8 mouse cellular contexts compared by ENCODE assay signal in genomic region chr10:70097291-70097901, GRCm38 (mm10). TPM values are rescaled to one million over a fixed set of nuclear protein-coding genes. Genes with fewer than 3 reads are reported as not detected.
A peak's percentile ranks its signal among the peaks of the same experiment; 100 is the strongest.
DNase-seq lines count a peak whose midpoint lies in the region; ATAC-seq and TF ChIP-seq lines count a peak whose summit lies in the region.

No protein-coding gene starts in this region.

- peak overlapping the region; percentile 74 for H3K9ac ChIP-seq in forebrain, postnatal 0 days
- H3K9ac ChIP-seq in intestine, embryonic 16.5 days (ENCODE audit: low read depth, low read length) = peak overlapping the region; percentile 96
- H3K9ac ChIP-seq in liver, embryonic 13.5 days = peak overlapping the region; percentile 94

- H3K27ac ChIP-seq in bone marrow, adult 2 months (ENCODE audit: control insufficient read depth, insufficient read depth, low read depth, low read length, poor library complexity) = peak overlapping the region; percentile 47
- H3K27ac ChIP-seq in forebrain, postnatal 0 days (ENCODE audit: low read depth, low read length) = peak overlapping the region; percentile 86
- peak overlapping the region; percentile 89 for H3K27ac ChIP-seq in intestine, embryonic 16.5 days (ENCODE audit: low read length)
- H3K27ac ChIP-seq in liver, embryonic 13.5 days = peak overlapping the region; percentile 88

- no peak for TF ChIP-seq CTCF in bone marrow, adult 2 months (IDR thresholded peaks at IDR 0.05; ENCODE audit: control insufficient read depth, insufficient read depth, low read length)
- TF ChIP-seq CTCF in forebrain, postnatal 0 days (IDR thresholded peaks at IDR 0.05; ENCODE audit: low read depth) = 0 out of 2 replicates have a peak, but pooled peaks have one; percentile 8

- H3K4me1 ChIP-seq in bone marrow, adult 2 months (ENCODE audit: control insufficient read depth, insufficient read depth, low read length) = peaks cover 3% of the 10 kb centered on the region
- peaks cover 12% of the 10 kb centered on the region; the same call in 1 of the 2 replicates for H3K4me1 ChIP-seq in forebrain, postnatal 0 days (ENCODE audit: insufficient read depth)
- peaks cover 18% of the 10 kb centered on the region for H3K4me1 ChIP-seq in intestine, embryonic 16.5 days (ENCODE audit: control insufficient read depth, insufficient read depth, low read length)
- peaks cover 57% of the 10 kb centered on the region for H3K4me1 ChIP-seq in liver, embryonic 13.5 days (replicated peaks)

- peak; percentile 20 to 39 for DNase-seq in layer of hippocampus, adult 18-20 months (ENCODE audit: low spot score in 2 of 2)
- DNase-seq in layer of hippocampus, adult 9-11 months = no peak
- peak; percentile 32 for DNase-seq in forebrain, postnatal 0 days
- peak; percentile 26 for DNase-seq in liver, embryonic 13.5 days
- peak; percentile 21 for DNase-seq in ovary, adult 18-20 months (ENCODE audit: low spot score)

- peak overlapping the region; percentile 81 for H3K4me3 ChIP-seq in bone marrow, adult 2 months (replicated peaks; ENCODE audit: control insufficient read depth, low read depth, low read length)
- H3K4me3 ChIP-seq in forebrain, postnatal 0 days (ENCODE audit: low read depth, low read length) = peak overlapping the region; percentile 74
- H3K4me3 ChIP-seq in intestine, embryonic 16.5 days (ENCODE audit: low read length) = peak overlapping the region; percentile 95
- peak overlapping the region; percentile 95 for H3K4me3 ChIP-seq in liver, embryonic 13.5 days (replicated peaks)

- ATAC-seq in forebrain, postnatal 0 days = peak; percentile 14
- ATAC-seq in intestine, embryonic 16.5 days = peak; percentile 21
- ATAC-seq in liver, embryonic 13.5 days (ENCODE audit: low read depth) = peak; percentile 30
- no peak for ATAC-seq in monocyte, adult 5-6 weeks (replicated peaks; ENCODE audit: insufficient number of reproducible peaks, low FRiP score, low TSS enrichment, poor library complexity, severe bottlenecking)

- H3K36me3 ChIP-seq in forebrain, postnatal 0 days (ENCODE audit: insufficient read depth) = no peaks in the 10 kb centered on the region
- no peaks in the 10 kb centered on the region; the same call in 1 of the 2 replicates for H3K36me3 ChIP-seq in intestine, embryonic 16.5 days (ENCODE audit: control insufficient read depth, insufficient read depth, low read length)
- H3K36me3 ChIP-seq in liver, embryonic 13.5 days = peaks cover 23% of the 10 kb centered on the region

- no peaks in the 10 kb centered on the region for H3K27me3 ChIP-seq in forebrain, postnatal 0 days (ENCODE audit: insufficient read depth, low read length)
- H3K27me3 ChIP-seq in intestine, embryonic 16.5 days (replicated peaks; ENCODE audit: control insufficient read depth, insufficient read depth, low read length) = no peaks in the 10 kb centered on the region
- no peaks in the 10 kb centered on the region for H3K27me3 ChIP-seq in liver, embryonic 13.5 days

- no peaks in the 10 kb centered on the region for H3K9me3 ChIP-seq in forebrain, postnatal 0 days (ENCODE audit: low read length)
- H3K9me3 ChIP-seq in intestine, embryonic 16.5 days (ENCODE audit: control insufficient read depth, low read length) = 0 out of 2 replicates have a peak, but pooled peaks cover 6% of the 10 kb centered on the region
- H3K9me3 ChIP-seq in liver, embryonic 13.5 days (replicated peaks) = no peaks in the 10 kb centered on the region

- no peak for TF ChIP-seq POLR2A in bone marrow, adult 2 months (IDR thresholded peaks at IDR 0.05; ENCODE audit: borderline replicate concordance, control insufficient read depth, low read depth, low read length)

- under 1% methylated on average over 51 of the region's 58 CpGs for WGBS in bone marrow, adult 2 months
- 1% methylated on average over 48 of the region's 58 CpGs for WGBS in forebrain, postnatal 0 days
- WGBS in intestine, embryonic 16.5 days = under 1% methylated on average over 54 of the region's 58 CpGs
- WGBS in liver, embryonic 13.5 days (ENCODE audit: insufficient replicate concordance) = under 1% methylated on average over 33 of the region's 58 CpGs

- peak overlapping the region; percentile 90 for H3K4me2 ChIP-seq in forebrain, postnatal 0 days (ENCODE audit: low read depth)
- peak overlapping the region; percentile 91 for H3K4me2 ChIP-seq in intestine, embryonic 16.5 days (ENCODE audit: low read depth, low read length)
- peak overlapping the region; percentile 98 for H3K4me2 ChIP-seq in liver, embryonic 13.5 days

RNA-seq across cellular contexts. Expression of gene Ccdc6, which starts 0.5 kb away (rescaled TPM):
- total RNA-seq in layer of hippocampus, adult 18-20 months (2021) = 10 to 100 TPM; 72.0 to 73.6 TPM
- 17.0 and 19.1 TPM in 2 replicates for polyA plus RNA-seq in bone marrow, adult 2 months (2011; ENCODE audit: insufficient read depth, insufficient read length, low replicate concordance, missing spikeins)
- 24.4 and 34.2 TPM in 2 replicates for total RNA-seq in forebrain, postnatal 0 days (2014; rRNA removed)
- polyA plus RNA-seq in forebrain, postnatal 0 days (2015; fragmentation: Nextera tagmentation; extraction: Ambion mirVana) = 16.1 and 20.8 TPM in 2 replicates
- 11.7 and 13.0 TPM in 2 replicates for polyA plus RNA-seq in intestine, embryonic 16.5 days (2015; fragmentation: Nextera tagmentation; extraction: Ambion mirVana)
- 8.9 and 9.8 TPM in 2 replicates for polyA plus RNA-seq in liver, embryonic 13.5 days (2015; fragmentation: Nextera tagmentation; extraction: Ambion mirVana)
- total RNA-seq in monocyte, adult 5-6 weeks (2017) = 9.9 to 21.5 TPM (median 17.3 TPM) in 3 replicates
